Mouse (Mus musculus) regulatory T cell (primary cell): Measurements from ENCODE around the gene Gm20388.

Source experiments
- in situ Hi-C: fragments of 300-600 bp; cut with MboI, MseI; formaldehyde crosslinking; loops from one replicate; pipeline ENCODE4 v1.15.1; 2025; ENCODE audit warnings: high pct_unique_total_duplicates

The Gm20388 gene

GRCm38 (mm10) chr8:123722245-123722644 lies 3811.6 kb downstream of the Gm20388 start:
- in situ Hi-C loops: no loop called here

GRCm38 (mm10) chr8:123724752-123725151 lies 3814.1 kb downstream of the Gm20388 start:
- in situ Hi-C loops: no loop called here

GRCm38 (mm10) chr8:123725261-123725660 lies 3814.6 kb downstream of the Gm20388 start:
- in situ Hi-C loops: no loop called here

- in situ Hi-C loops: no loop called here
Observed at GRCm38 (mm10) chr8:123726759-123727158, 3816.1 kb downstream of the Gm20388 start.

GRCm38 (mm10) chr8:123729055-123729785 lies 3818.6 kb downstream of the Gm20388 start:
- in situ Hi-C loops: no loop called here

GRCm38 (mm10) chr8:123729786-123730411 lies 3819.3 kb downstream of the Gm20388 start:
- in situ Hi-C loops: no loop called here

GRCm38 (mm10) chr8:123732332-123732731 lies 3821.7 kb downstream of the Gm20388 start:
- in situ Hi-C loops: no loop called here

- in situ Hi-C loops: no loop called here
Observed at GRCm38 (mm10) chr8:123734486-123734885, 3823.8 kb downstream of the Gm20388 start.

GRCm38 (mm10) chr8:123736974-123737373 lies 3826.3 kb downstream of the Gm20388 start:
- in situ Hi-C loops: no loop called here

GRCm38 (mm10) chr8:123740263-123740662 lies 3829.6 kb downstream of the Gm20388 start:
- in situ Hi-C loops: no loop called here

GRCm38 (mm10) chr8:123741232-123741631 lies 3830.6 kb downstream of the Gm20388 start:
- in situ Hi-C loops: no loop called here

- in situ Hi-C loops: no loop called here
Observed at GRCm38 (mm10) chr8:123746488-123746887, 3835.8 kb downstream of the Gm20388 start.

- in situ Hi-C loops: no loop called here
Observed at GRCm38 (mm10) chr8:123747772-123748171, 3837.1 kb downstream of the Gm20388 start.

- in situ Hi-C loops: no loop called here
Observed at GRCm38 (mm10) chr8:123750171-123750693, 3839.6 kb downstream of the Gm20388 start.

GRCm38 (mm10) chr8:123752773-123753468 lies 3842.3 kb downstream of the Gm20388 start:
- in situ Hi-C loops: no loop called here

- in situ Hi-C loops: no loop called here
Observed at GRCm38 (mm10) chr8:123753604-123754375, 3843.1 kb downstream of the Gm20388 start.

- in situ Hi-C loops: no loop called here
Observed at GRCm38 (mm10) chr8:123754538-123755431, 3844.1 kb downstream of the Gm20388 start.

- in situ Hi-C loops: no loop called here
Observed at GRCm38 (mm10) chr8:123756901-123757300, 3846.3 kb downstream of the Gm20388 start.

GRCm38 (mm10) chr8:123758935-123759334 lies 3848.3 kb downstream of the Gm20388 start:
- in situ Hi-C loops: no loop called here

- in situ Hi-C loops: no loop called here
Observed at GRCm38 (mm10) chr8:123759933-123760332, 3849.3 kb downstream of the Gm20388 start.

- in situ Hi-C loops: no loop called here
Observed at GRCm38 (mm10) chr8:123760579-123760978, 3849.9 kb downstream of the Gm20388 start.
